Mouse (Mus musculus) left cerebral cortex, adult 2 months (tissue): ENCODE results near the gene Gata3. TPM values are rescaled to one million over a fixed set of nuclear protein-coding genes. Genes with fewer than 3 reads are reported as not detected.

ENCODE experiments used
- DNase-seq, 2 experiments: peaks; one replicate each; pipeline ENCODE4 v3.0.0; 2021 to 2022; ENCODE audit warnings: low spot score in 2 of 2, mixed read lengths in 1 of 2; ENCODE audit errors: extremely low spot score in 1 of 2
- H3K27ac ChIP-seq: fragments of 200-600 bp; 2 replicates; pipeline ENCODE4 v1.8.1; 2022
- H3K4me3 ChIP-seq: fragments of 200-600 bp; 2 replicates; pipeline ENCODE4 v1.8.1; 2022
- CTCF ChIP-seq: fragments of 200-600 bp; IDR thresholded peaks from 2 replicates; pipeline ENCODE4 v1.8.1; 2022; ENCODE audit warnings: antibody characterized with exemption, mild to moderate bottlenecking, moderate library complexity
- intact Hi-C: fragments of 180-260 bp; cut with DNase I; formaldehyde crosslinking; loops from one replicate; pipeline ENCODE4 v1.15.1; 2025
- long read RNA-seq, 2 experiments: library from polyadenylated mRNA; stranded (forward); transcript quantifications; one replicate each; pipeline ENCODE4 v2.0.0; 2021; ENCODE audit warnings: borderline mapping rate in 2 of 2
- total RNA-seq, 2 experiments: library from RNA; stranded (reverse); gene quantifications; 2 replicates each; pipeline ENCODE4 v1.2.3; 2021

Gata3 gene
- not detected for total RNA-seq
- long read RNA-seq, experiment 1, partial matches to known transcripts = 0 of 1 reads
- long read RNA-seq, experiment 1, other reads (novel, unspliced or antisense) = 1 of 1 reads
- long read RNA-seq, experiment 2 = 0 reads

- intact Hi-C loops = loop anchor here (10.0 kb wide), 1 partner anchor 1215 kb away; no protein-coding TSS in a partner anchor
- no peak for DNase-seq
- no peak within 1 kb of the TSS for H3K27ac ChIP-seq
- H3K4me3 ChIP-seq = no peak within 1 kb of the TSS
- no peak for TF ChIP-seq CTCF
Measured at GRCm38 (mm10) chr2:9889651-9890183, at the start of gene Gata3. Gene Gata3 (minus strand): TSS chr2:9890034.

DNA sequence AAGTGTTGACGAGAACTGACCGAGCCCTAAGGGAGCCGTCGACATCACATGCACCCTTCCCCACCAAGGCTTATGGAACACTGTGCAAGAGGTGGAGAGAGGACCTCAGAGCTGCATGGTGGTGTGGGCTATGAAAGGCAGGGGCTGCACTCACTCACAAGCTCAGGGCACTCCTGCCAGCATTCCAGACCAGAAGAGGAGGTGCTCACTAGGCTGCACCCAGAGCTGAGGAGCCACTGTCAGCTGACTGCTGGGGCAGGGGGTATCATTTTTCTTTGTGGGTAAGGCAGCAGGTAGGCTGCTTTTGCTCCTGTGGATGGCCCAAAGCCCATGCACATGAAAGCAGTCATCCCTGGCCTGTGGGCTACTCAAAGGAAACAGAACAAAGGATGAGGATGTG lies 49.4 kb upstream of the Gata3 start:
- DNase-seq = no peak
- H3K4me3 ChIP-seq = no peak overlapping the region
- intact Hi-C loops = no loop called here
- H3K27ac ChIP-seq = no peak overlapping the region
- TF ChIP-seq CTCF = no peak

DNA sequence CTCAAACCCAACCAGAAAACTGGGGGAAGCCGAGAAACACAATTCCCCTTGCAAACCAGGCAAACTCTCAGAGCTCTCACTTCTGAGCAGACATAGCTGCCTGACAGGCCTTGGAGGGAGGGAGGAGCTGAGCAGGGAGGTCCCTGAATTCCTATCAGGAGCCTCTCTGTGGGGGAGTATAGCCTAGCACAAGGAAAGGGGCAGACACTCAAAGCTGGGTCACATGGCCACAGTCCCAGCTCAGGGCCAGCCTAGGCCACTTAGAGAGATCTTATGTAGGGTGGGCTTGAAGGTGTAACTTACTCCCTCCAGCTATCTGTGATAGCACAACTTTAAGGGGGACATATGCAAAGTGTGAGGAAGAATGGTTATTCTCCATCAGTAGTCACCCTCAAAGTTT lies 46.1 kb upstream of the Gata3 start:
- DNase-seq = no peak
- intact Hi-C loops = no loop called here
- no peak for TF ChIP-seq CTCF
- Histone ChIP-seq H3K4me3 (no peak overlapping the region), H3K27ac (no peak overlapping the region)

- H3K4me3 ChIP-seq = no peak overlapping the region
- no peak for DNase-seq
- intact Hi-C loops = no loop called here
- no peak overlapping the region for H3K27ac ChIP-seq
- TF ChIP-seq CTCF = no peak
Measured at GRCm38 (mm10) chr2:9926905-9927283, 37.1 kb upstream of the Gata3 start.

DNA sequence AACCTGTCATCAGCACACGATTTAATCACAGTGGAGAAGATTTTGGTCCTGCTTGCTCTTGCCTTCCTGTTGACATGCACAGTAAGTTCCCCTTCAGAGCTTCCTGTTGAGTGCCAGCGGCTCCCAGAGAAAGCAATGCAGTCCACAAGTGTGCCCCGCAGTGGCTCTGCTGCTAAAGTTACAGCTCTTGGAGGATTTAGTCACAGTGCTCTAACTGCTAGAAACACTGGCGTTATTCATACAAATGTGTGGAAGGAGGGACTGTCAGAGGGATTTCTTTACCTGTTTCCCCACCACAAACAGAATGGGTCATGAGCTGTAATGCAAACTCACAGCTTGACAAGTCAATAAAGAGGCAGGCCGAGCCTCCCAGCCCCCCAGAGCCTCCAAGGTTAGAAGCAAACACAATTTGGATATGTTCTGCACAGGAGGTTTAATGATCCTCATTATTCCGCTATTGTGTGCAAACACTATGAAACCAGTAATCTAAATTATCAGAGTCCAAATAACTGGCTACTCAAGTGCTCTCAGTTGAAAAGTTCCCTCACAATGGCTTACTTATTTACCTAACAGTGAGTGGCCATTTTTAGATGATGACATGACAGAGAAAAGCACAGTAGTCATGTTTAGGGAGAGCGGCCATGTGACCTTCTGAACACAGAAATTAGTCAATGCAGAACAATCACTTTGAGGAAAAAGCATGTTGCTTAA lies 36.5 kb upstream of the Gata3 start:
- no peak for DNase-seq
- intact Hi-C loops = no loop called here
- no peak overlapping the region for H3K27ac ChIP-seq
- no peak overlapping the region for H3K4me3 ChIP-seq
- no peak for TF ChIP-seq CTCF

DNA sequence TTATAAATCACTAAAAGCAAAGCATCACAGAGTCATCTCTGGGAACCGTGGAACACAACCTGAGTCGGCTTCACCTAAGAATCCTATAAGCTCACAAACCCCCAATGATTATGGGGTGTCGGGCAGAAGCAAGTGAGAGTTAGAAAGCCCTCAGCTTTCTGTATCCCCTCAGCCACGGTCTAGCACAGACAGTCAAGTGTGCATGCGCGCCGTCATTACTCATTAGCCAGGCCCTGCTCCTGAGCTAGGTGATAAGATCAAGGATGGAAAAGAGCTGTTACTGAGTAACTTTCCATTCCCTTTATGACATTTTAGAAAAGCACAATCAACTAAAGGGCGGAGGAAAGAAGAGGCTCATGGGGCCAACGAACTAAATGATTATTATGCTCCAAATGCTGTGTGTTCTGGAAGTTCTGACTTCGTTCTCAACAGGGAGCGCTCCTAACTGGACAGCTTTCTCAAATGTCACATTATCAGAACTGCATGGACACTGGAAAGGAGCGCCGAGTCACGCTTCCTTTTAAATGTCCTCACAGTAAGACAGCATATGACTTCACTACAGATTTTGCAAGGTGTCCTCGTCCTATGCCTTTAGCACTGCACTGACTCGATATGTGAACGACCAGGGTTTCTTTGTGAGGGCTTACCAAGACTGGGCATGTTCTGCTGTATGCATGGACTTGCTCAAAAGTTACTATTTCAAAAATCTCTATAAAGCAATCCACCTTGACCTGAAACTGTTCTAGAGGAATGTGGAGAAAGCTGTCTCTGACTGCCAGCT lies 29.0 kb upstream of the Gata3 start:
- DNase-seq = no peak
- Histone ChIP-seq H3K27ac (no peak overlapping the region), H3K4me3 (no peak overlapping the region)
- no peak for TF ChIP-seq CTCF
- intact Hi-C loops = no loop called here

DNA sequence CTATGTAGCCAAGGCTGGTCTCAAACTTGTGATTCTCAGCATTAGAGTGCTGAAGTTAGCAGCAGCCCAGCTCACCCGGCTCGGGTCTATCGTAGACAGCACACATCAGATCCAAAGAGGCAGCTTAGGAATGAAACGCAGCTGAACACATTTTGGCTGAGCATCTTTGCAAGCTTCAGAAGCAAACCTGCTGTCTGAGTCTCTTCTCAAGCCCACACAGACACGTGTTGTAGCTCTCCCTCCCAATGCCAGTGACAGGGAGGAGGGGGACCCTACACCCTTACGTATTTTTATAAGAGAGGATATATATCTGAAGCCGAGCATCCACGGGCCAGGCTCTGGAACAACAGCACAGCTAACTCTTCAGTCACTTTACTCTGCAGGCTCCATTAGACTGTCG lies 27.8 kb upstream of the Gata3 start:
- no peak for DNase-seq
- TF ChIP-seq CTCF = no peak
- intact Hi-C loops = no loop called here
- Histone ChIP-seq H3K27ac (no peak overlapping the region), H3K4me3 (no peak overlapping the region)

GRCm38 (mm10) chr2:9905995-9906394 lies 16.2 kb upstream of the Gata3 start:
- intact Hi-C loops = no loop called here
- TF ChIP-seq CTCF = no peak
- DNase-seq = no peak
- Histone ChIP-seq H3K27ac (no peak overlapping the region), H3K4me3 (no peak overlapping the region)

DNA sequence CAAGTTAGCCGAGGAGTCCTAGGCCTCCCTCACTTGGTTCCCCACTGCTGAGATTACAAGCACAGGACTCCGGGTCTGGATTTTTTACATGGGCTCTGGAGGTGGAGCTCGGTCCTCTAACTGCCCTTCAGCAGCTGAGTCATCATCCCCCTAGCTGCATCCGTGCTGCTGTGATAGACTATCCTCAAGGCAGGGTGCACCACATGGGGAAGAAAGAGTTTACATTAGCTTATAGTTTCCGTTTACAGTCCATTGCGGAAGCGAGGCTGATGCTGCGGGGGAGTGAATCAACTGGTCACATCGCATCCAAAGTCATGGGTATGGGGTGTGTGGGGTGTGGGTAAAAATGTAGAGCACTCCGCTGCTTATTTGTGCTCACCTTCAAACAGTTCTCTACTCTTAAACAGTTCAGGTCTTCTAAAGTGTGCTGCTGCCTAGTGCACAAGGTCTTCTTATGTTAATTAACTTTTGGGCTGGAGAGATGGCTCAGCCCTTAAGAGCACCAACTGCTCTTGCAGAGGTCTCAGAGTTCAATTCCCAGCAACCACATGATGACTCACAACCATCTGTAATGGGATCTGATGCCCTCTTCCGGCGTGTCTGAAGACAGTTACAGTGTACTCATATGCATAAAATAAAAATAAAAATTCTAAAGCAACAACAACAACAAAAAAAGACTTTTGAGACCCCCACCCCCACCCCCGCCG lies 14.2 kb upstream of the Gata3 start:
- TF ChIP-seq CTCF = no peak

GRCm38 (mm10) chr2:9897846-9898245 lies 8.0 kb upstream of the Gata3 start:
- no peak for DNase-seq
- no peak for TF ChIP-seq CTCF
- no peak overlapping the region for H3K27ac ChIP-seq
- no peak overlapping the region for H3K4me3 ChIP-seq
- intact Hi-C loops = no loop called here

More for the DNA sequence above, 14.2 kb upstream of the Gata3 start:
- Histone ChIP-seq H3K4me3 (no peak overlapping the region), H3K27ac (no peak overlapping the region)
- no peak for DNase-seq
- intact Hi-C loops = no loop called here

- intact Hi-C loops = no loop called here
- TF ChIP-seq CTCF = no peak
- DNase-seq = no peak
- H3K4me3 ChIP-seq = no peak overlapping the region
- no peak overlapping the region for H3K27ac ChIP-seq
Measured at GRCm38 (mm10) chr2:9896097-9896770, 6.4 kb upstream of the Gata3 start.
